Mouse (Mus musculus): ENCODE results near the gene Cldn34c3.
"Not testable (repeated sequence)": the region's sequence is repeated elsewhere in the genome, so short reads cannot be mapped to it uniquely, and the experiment has no call there.

Cldn34c3 gene

GRCm38 (mm10) chrX:123793365-123793764 is at the start of gene Cldn34c3:
Gene Cldn34c3 (plus strand): TSS chrX:123793665.
- not testable (repeated sequence) for DNase-seq (ENCODE audit: low spot score in 2 of 2)

Data from cerebellum, postnatal 4 days (tissue).